Mouse (Mus musculus): Measurements from ENCODE around the gene Nacc2. TPM values are rescaled to one million over a fixed set of nuclear protein-coding genes. Genes with fewer than 3 reads are reported as not detected.
A peak's percentile ranks its signal among the peaks of the same experiment; 100 is the strongest.

The Nacc2 gene
- polyA plus RNA-seq (2012; rRNA removed), result 38.1 and 57.0 TPM in 2 replicates

GRCm38 (mm10) chr2:26123079-26123648, at the start of gene Nacc2:
Nacc2 (minus strand) TSS chr2:26123220.
- TF ChIP-seq POLR2A (IDR thresholded peaks at IDR 0.05; ENCODE audit: low read depth, low read length), result no peak
- TF ChIP-seq CTCF (conservative IDR thresholded peaks at IDR 0.05; ENCODE audit: insufficient read depth, insufficient read length, low read depth, low read length), result no peak

GRCm38 (mm10) chr2:26172166-26172565, 49.1 kb upstream of the Nacc2 start:
- no peaks in the 10 kb centered on the region for H3K27me3 ChIP-seq (replicated peaks; ENCODE audit: control insufficient read depth, insufficient read depth, low read length)
- no peak overlapping the region for H3K27ac ChIP-seq (ENCODE audit: insufficient read depth, low read depth, low read length)
- 65% methylated on average over 2 of the region's 2 CpGs for WGBS
- TF ChIP-seq POLR2A (IDR thresholded peaks at IDR 0.05; ENCODE audit: low read depth, low read length) (no peak), CTCF (conservative IDR thresholded peaks at IDR 0.05; ENCODE audit: insufficient read depth, insufficient read length, low read depth, low read length) (no peak)
- no peak overlapping the region for H3K4me3 ChIP-seq (ENCODE audit: insufficient read depth, low read depth, low read length)
- peak; percentile 53 for DNase-seq
- H3K36me3 ChIP-seq (ENCODE audit: control insufficient read depth, insufficient read depth, low read length), result no peaks in the 10 kb centered on the region
- no peaks in the 10 kb centered on the region for H3K4me1 ChIP-seq (ENCODE audit: control insufficient read depth, insufficient read depth, low read length)

More at GRCm38 (mm10) chr2:26123079-26123648, at the start of gene Nacc2:
- Histone ChIP-seq H3K27ac (ENCODE audit: insufficient read depth, low read depth, low read length) (peak within 1 kb of the TSS; percentile 81), H3K4me1 (ENCODE audit: control insufficient read depth, insufficient read depth, low read length) (peaks cover 33% of the 10 kb centered on the region), H3K4me3 (ENCODE audit: insufficient read depth, low read depth, low read length) (peak within 1 kb of the TSS; percentile 77), H3K36me3 (ENCODE audit: control insufficient read depth, insufficient read depth, low read length) (no peaks in the 10 kb centered on the region), H3K27me3 (replicated peaks; ENCODE audit: control insufficient read depth, insufficient read depth, low read length) (no peaks in the 10 kb centered on the region)
- peak; percentile 42 for DNase-seq
- 13% methylated on average over 9 of the region's 9 CpGs for WGBS

- Histone ChIP-seq H3K4me3 (ENCODE audit: insufficient read depth, low read depth, low read length) (no peak overlapping the region), H3K4me1 (ENCODE audit: control insufficient read depth, insufficient read depth, low read length) (no peaks in the 10 kb centered on the region), H3K27ac (ENCODE audit: insufficient read depth, low read depth, low read length) (no peak overlapping the region), H3K27me3 (replicated peaks; ENCODE audit: control insufficient read depth, insufficient read depth, low read length) (no peaks in the 10 kb centered on the region), H3K36me3 (ENCODE audit: control insufficient read depth, insufficient read depth, low read length) (no peaks in the 10 kb centered on the region)
- TF ChIP-seq CTCF (conservative IDR thresholded peaks at IDR 0.05; ENCODE audit: insufficient read depth, insufficient read length, low read depth, low read length) (no peak), POLR2A (IDR thresholded peaks at IDR 0.05; ENCODE audit: low read depth, low read length) (no peak)
- 49% methylated on average over 2 of the region's 2 CpGs for WGBS
- DNase-seq, result peak; percentile 21
Observed at GRCm38 (mm10) chr2:26170376-26170775, 47.4 kb upstream of the Nacc2 start.

- Histone ChIP-seq H3K27me3 (replicated peaks; ENCODE audit: control insufficient read depth, insufficient read depth, low read length) (no peaks in the 10 kb centered on the region), H3K27ac (ENCODE audit: insufficient read depth, low read depth, low read length) (no peak overlapping the region), H3K4me1 (ENCODE audit: control insufficient read depth, insufficient read depth, low read length) (no peaks in the 10 kb centered on the region), H3K4me3 (ENCODE audit: insufficient read depth, low read depth, low read length) (no peak overlapping the region), H3K36me3 (ENCODE audit: control insufficient read depth, insufficient read depth, low read length) (no peaks in the 10 kb centered on the region)
- no peak for DNase-seq
- TF ChIP-seq CTCF (conservative IDR thresholded peaks at IDR 0.05; ENCODE audit: insufficient read depth, insufficient read length, low read depth, low read length) (no peak), POLR2A (IDR thresholded peaks at IDR 0.05; ENCODE audit: low read depth, low read length) (no peak)
- 27% methylated on average over 11 of the region's 11 CpGs for WGBS
Observed at GRCm38 (mm10) chr2:26168843-26169579, 46.0 kb upstream of the Nacc2 start.

- Histone ChIP-seq H3K4me1 (ENCODE audit: control insufficient read depth, insufficient read depth, low read length) (no peaks in the 10 kb centered on the region), H3K27ac (ENCODE audit: insufficient read depth, low read depth, low read length) (no peak overlapping the region), H3K36me3 (ENCODE audit: control insufficient read depth, insufficient read depth, low read length) (no peaks in the 10 kb centered on the region), H3K4me3 (ENCODE audit: insufficient read depth, low read depth, low read length) (no peak overlapping the region), H3K27me3 (replicated peaks; ENCODE audit: control insufficient read depth, insufficient read depth, low read length) (no peaks in the 10 kb centered on the region)
- TF ChIP-seq CTCF (conservative IDR thresholded peaks at IDR 0.05; ENCODE audit: insufficient read depth, insufficient read length, low read depth, low read length) (no peak), POLR2A (IDR thresholded peaks at IDR 0.05; ENCODE audit: low read depth, low read length) (no peak)
- no peak for DNase-seq
- WGBS, result 84% methylated on average over 3 of the region's 3 CpGs
Observed at GRCm38 (mm10) chr2:26166890-26167289, 43.9 kb upstream of the Nacc2 start.

- WGBS, result 87% methylated on average over 9 of the region's 9 CpGs
- Histone ChIP-seq H3K27ac (ENCODE audit: insufficient read depth, low read depth, low read length) (no peak overlapping the region), H3K4me3 (ENCODE audit: insufficient read depth, low read depth, low read length) (no peak overlapping the region), H3K36me3 (ENCODE audit: control insufficient read depth, insufficient read depth, low read length) (no peaks in the 10 kb centered on the region), H3K4me1 (ENCODE audit: control insufficient read depth, insufficient read depth, low read length) (no peaks in the 10 kb centered on the region), H3K27me3 (replicated peaks; ENCODE audit: control insufficient read depth, insufficient read depth, low read length) (no peaks in the 10 kb centered on the region)
- no peak for DNase-seq
- TF ChIP-seq CTCF (conservative IDR thresholded peaks at IDR 0.05; ENCODE audit: insufficient read depth, insufficient read length, low read depth, low read length) (no peak), POLR2A (IDR thresholded peaks at IDR 0.05; ENCODE audit: low read depth, low read length) (no peak)
Observed at GRCm38 (mm10) chr2:26158064-26158463, 35.0 kb upstream of the Nacc2 start.

- H3K27ac ChIP-seq (ENCODE audit: insufficient read depth, low read depth, low read length), result no peak overlapping the region
- WGBS, result 84% methylated on average over 10 of the region's 10 CpGs
- H3K27me3 ChIP-seq (replicated peaks; ENCODE audit: control insufficient read depth, insufficient read depth, low read length), result no peaks in the 10 kb centered on the region
- TF ChIP-seq POLR2A (IDR thresholded peaks at IDR 0.05; ENCODE audit: low read depth, low read length) (no peak), CTCF (conservative IDR thresholded peaks at IDR 0.05; ENCODE audit: insufficient read depth, insufficient read length, low read depth, low read length) (no peak)
- DNase-seq, result no peak
- no peak overlapping the region for H3K4me3 ChIP-seq (ENCODE audit: insufficient read depth, low read depth, low read length)
- no peaks in the 10 kb centered on the region for H3K36me3 ChIP-seq (ENCODE audit: control insufficient read depth, insufficient read depth, low read length)
- no peaks in the 10 kb centered on the region for H3K4me1 ChIP-seq (ENCODE audit: control insufficient read depth, insufficient read depth, low read length)
Observed at GRCm38 (mm10) chr2:26156191-26156977, 33.4 kb upstream of the Nacc2 start.
